10 mouse cellular contexts compared by ENCODE assay signal in genomic region chr3:80885174-80885573, GRCm38 (mm10). TPM values are rescaled to one million over a fixed set of nuclear protein-coding genes. Genes with fewer than 3 reads are reported as not detected.
"Had no signal": no experiment of that assay in that cellular context is flagged by ENCODE, and none has a peak within 500 bp of the region (broad histone marks: within the 10 kb centered on the region; RNA-seq: fewer than 3 reads in every experiment).

No protein-coding gene starts in this region.

- H3K4me3 ChIP-seq: midbrain, embryonic 13.5 days had no signal

- H3K27ac ChIP-seq: liver, embryonic 14.5 days; midbrain, embryonic 13.5 days had no signal

- ATAC-seq: midbrain, embryonic 13.5 days had no signal

- DNase-seq: kidney, adult 18-20 months; kidney, postnatal 25 days; lung, adult 18-20 months; lung, postnatal 36 days; right cerebral cortex, postnatal 14 days; thymus, postnatal 14 days had no signal

- H3K27me3 ChIP-seq: midbrain, embryonic 13.5 days had no signal

- H3K9me3 ChIP-seq: midbrain, embryonic 13.5 days had no signal

- H3K9ac ChIP-seq: liver, embryonic 14.5 days; midbrain, embryonic 13.5 days had no signal

- H3K36me3 ChIP-seq: midbrain, embryonic 13.5 days had no signal

- H3K4me2 ChIP-seq: midbrain, embryonic 13.5 days had no signal

RNA-seq across cellular contexts. Expression of gene Glrb, which starts 28.3 kb away (rescaled TPM):
- total RNA-seq: liver, adult 2 months; megakaryocyte progenitor cell, adult 5-6 weeks had no signal
- polyA plus RNA-seq: liver, adult 2 months had no signal
